Mouse (Mus musculus) heart, embryonic 10.5 days (tissue): ENCODE data around the gene Frs3. TPM values are rescaled to one million over a fixed set of nuclear protein-coding genes. Genes with fewer than 3 reads are reported as not detected.
A peak's percentile ranks its signal among the peaks of the same experiment; 100 is the strongest.

ENCODE experiments used
- DNase-seq: peaks from one replicate; pipeline ENCODE4 v3.0.0-alpha.2; 2017; ENCODE audit warnings: low spot score
- H3K27ac ChIP-seq: fragments of 300-500 bp; sonication (generic); 2 replicates; pipeline ENCODE4 v1.5.1; 2016; ENCODE audit warnings: mild to moderate bottlenecking
- H3K27me3 ChIP-seq: fragments of 300-500 bp; sonication (generic); 2 replicates; pipeline ENCODE4 v1.6.1; 2016; ENCODE audit warnings: mild to moderate bottlenecking; ENCODE audit not compliant: poor library complexity, insufficient read depth, severe bottlenecking
- H3K36me3 ChIP-seq: fragments of 300-500 bp; sonication (generic); 2 replicates; pipeline ENCODE4 v1.6.1; 2016; ENCODE audit warnings: mild to moderate bottlenecking, moderate library complexity
- H3K4me1 ChIP-seq: fragments of 300-500 bp; sonication (generic); 2 replicates; pipeline ENCODE4 v1.6.1; 2016; ENCODE audit warnings: mild to moderate bottlenecking
- H3K4me3 ChIP-seq: fragments of 300-500 bp; sonication (generic); 2 replicates; pipeline ENCODE4 v1.5.1; 2016; ENCODE audit warnings: mild to moderate bottlenecking, moderate library complexity
- H3K9me3 ChIP-seq: fragments of 300-500 bp; sonication (generic); 2 replicates; pipeline ENCODE4 v1.6.1; 2016; ENCODE audit warnings: mild to moderate bottlenecking, moderate library complexity
- WGBS: fragments of 180-500 bp; shearing (Covaris S2); methylation state at CpG from one replicate; pipeline ENCODE4 v1.1.7; 2016; 5-methylcytosine and 5-hydroxymethylcytosine counted together
- polyA plus RNA-seq: library from polyadenylated mRNA; unstranded; fragments of >200 nt; fragmentation: Nextera tagmentation; extraction: Ambion mirVana; gene quantifications from 2 replicates; pipeline ENCODE4 v1.2.1, GENCODE M21; 2016

The Frs3 gene
- polyA plus RNA-seq, 1 experiment from 2014 or later, result 5.2 TPM

DNA sequence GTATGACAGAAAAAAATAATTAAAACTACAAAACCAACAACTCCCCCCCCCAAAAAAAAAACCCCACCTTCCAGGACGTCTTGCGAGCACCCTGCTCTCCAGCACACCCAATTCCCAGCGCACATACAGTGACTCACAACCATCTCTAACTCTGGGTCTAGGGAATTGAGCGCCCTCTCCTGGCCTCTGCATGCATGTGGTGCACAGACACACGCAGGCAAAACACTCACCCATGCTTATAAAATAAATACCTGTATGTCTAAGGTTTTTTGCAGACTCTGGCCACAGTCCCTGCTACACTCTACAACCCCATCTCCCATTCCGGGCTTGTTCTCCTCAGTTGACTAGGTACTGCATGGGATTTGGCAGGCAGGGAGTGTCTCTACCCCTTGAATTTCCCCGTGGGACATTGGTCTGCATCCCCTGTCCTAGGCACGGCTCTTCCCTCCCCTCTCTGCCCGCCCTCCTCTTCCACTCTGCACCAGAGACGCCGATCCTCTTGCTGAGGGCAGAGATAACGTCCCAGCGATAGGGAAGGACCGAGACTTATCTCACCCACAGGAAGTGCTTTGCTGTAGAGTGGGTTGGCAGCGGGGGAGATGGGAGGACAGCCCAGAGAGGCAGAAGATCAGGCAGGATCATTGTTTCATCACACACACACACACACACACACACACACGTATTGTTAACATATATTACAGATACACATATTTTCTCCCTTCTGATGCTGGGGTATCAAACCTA is 54.3 kb downstream of the Frs3 start:
- H3K36me3 ChIP-seq, result peaks cover 7% of the 10 kb centered on the region; the same call in 1 of the 2 replicates
- WGBS, result 15% methylated on average over 16 of the region's 16 CpGs
- peaks cover 3% of the 10 kb centered on the region; the same call in 1 of the 2 replicates for H3K9me3 ChIP-seq
- peak overlapping the region; percentile 27 for H3K4me3 ChIP-seq
- DNase-seq, result no peak
- peaks cover 56% of the 10 kb centered on the region for H3K4me1 ChIP-seq
- H3K27ac ChIP-seq, result peak overlapping the region; percentile 37; the same call in 1 of the 2 replicates
- peaks cover 16% of the 10 kb centered on the region for H3K27me3 ChIP-seq

- Histone ChIP-seq H3K4me1 (peaks cover 56% of the 10 kb centered on the region), H3K27me3 (peaks cover 6% of the 10 kb centered on the region), H3K27ac (no peak overlapping the region), H3K36me3 (peaks cover 7% of the 10 kb centered on the region; the same call in 1 of the 2 replicates), H3K9me3 (peaks cover 3% of the 10 kb centered on the region; the same call in 1 of the 2 replicates), H3K4me3 (no peak overlapping the region)
- 88% methylated on average over 14 of the region's 14 CpGs for WGBS
- no peak for DNase-seq
These were observed 55.3 kb downstream of the Frs3 start for GRCm38 (mm10) chr17:47744086-47744485.

DNA sequence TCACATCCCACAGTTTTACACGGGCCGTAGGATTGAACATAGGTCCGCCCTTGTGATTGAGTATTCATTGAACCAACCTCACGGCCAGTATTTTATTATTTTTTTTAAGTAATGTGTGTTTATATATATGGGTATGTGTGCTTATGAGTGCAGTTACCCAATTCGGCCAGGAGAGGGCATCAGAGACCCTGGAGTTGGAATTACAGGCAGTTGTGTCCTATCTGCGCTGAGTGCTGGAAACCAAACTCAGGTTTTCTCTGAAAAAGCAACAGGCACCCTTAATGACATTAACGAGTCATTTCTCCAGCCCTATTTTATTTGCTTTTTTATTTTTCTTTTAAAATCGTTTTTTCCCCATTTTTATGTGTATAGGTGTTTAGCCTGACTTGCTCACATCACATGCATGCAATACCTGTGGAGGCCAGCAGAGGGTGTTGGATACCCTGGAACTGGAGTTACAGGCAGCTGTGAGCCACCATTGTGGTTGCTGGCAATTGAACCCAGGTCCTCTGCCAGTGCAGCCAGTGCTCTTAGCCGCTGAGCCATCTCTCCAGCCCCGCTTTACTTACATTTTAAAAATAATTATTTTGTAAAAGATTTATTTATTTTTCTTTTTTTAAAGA is 56.0 kb downstream of the Frs3 start:
- 83% methylated on average over 10 of the region's 10 CpGs for WGBS

DNA sequence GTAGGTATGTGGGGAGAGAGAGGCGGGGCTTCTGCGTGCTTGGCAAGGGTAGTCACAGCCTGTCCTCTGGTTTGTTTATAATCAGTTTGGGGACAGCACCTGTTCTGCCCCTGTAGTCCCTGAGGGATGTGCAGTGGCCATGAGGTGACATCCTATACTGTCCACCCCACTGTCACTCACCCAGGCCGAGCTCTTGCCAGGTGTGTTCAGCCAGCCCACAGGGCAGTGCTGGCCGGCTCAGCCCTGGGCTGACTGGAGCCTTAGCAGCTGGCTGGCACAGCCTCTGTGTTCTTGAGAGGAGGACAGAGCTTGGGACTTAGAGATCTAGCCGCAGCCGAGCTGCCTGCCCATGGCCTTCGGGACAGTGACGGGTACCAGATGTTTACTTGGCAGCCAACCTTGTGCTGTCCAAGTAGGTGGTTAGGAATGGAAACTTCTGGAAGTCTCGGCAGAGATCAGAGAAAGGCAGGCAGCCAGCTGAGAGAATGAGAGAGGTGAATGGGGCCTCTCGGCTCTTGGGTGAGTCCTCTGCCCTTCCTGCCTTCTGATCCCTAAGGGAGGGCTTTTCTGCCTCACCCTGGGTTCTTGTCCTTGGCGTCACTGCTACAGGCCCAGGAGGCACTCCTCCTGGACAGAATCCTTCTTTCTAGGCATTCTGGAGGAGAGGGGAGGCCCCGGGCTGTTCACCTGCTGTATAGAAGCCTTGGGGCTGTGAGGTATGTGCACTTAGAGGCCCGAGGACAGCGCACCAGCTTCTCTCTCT is 60.1 kb downstream of the Frs3 start:
- Histone ChIP-seq H3K27ac (peak overlapping the region; percentile 79), H3K9me3 (peaks cover 3% of the 10 kb centered on the region; the same call in 1 of the 2 replicates), H3K4me1 (peaks cover 41% of the 10 kb centered on the region), H3K27me3 (no peaks in the 10 kb centered on the region), H3K4me3 (no peak overlapping the region), H3K36me3 (peaks cover 16% of the 10 kb centered on the region; the same call in 1 of the 2 replicates)
- no peak for DNase-seq
- WGBS, result 49% methylated on average over 14 of the region's 14 CpGs

More for the DNA sequence above, 56.0 kb downstream of the Frs3 start:
- H3K9me3 ChIP-seq, result peaks cover 3% of the 10 kb centered on the region; the same call in 1 of the 2 replicates
- DNase-seq, result no peak
- H3K36me3 ChIP-seq, result peaks cover 7% of the 10 kb centered on the region; the same call in 1 of the 2 replicates
- peaks cover 54% of the 10 kb centered on the region for H3K4me1 ChIP-seq
- no peaks in the 10 kb centered on the region for H3K27me3 ChIP-seq
- H3K27ac ChIP-seq, result no peak overlapping the region
- H3K4me3 ChIP-seq, result no peak overlapping the region

DNA sequence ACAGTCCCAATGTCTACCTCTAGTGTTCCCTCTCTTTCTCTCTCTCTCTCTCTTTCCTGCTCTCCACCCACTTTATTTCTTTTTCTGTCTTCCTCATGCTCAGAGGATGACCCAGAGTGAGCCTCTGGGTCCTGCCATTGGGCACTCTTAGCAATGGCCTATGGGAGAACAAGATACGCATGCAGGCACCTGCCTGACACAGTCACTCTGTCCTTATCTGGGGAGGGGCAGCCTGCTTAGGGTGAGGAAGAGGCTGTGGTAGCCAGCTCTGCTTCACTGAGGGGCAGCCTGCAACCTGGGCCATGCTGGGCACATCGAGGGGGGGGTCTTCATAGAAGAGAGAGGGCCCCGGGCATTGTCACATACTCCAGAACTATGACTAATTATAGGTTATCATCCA is 60.8 kb downstream of the Frs3 start:
- WGBS, result 79% methylated on average over 3 of the region's 3 CpGs
- no peak for DNase-seq
- H3K4me3 ChIP-seq, result no peak overlapping the region
- 0 out of 2 replicates have a peak overlapping the region, but pooled peaks have one; percentile 54 for H3K27ac ChIP-seq
- H3K36me3 ChIP-seq, result peaks cover 13% of the 10 kb centered on the region; the same call in 1 of the 2 replicates
- peaks cover 2% of the 10 kb centered on the region; the same call in 1 of the 2 replicates for H3K9me3 ChIP-seq
- H3K27me3 ChIP-seq, result no peaks in the 10 kb centered on the region
- peaks cover 43% of the 10 kb centered on the region for H3K4me1 ChIP-seq

- Histone ChIP-seq H3K4me1 (peaks cover 43% of the 10 kb centered on the region), H3K4me3 (no peak overlapping the region), H3K9me3 (no peaks in the 10 kb centered on the region), H3K36me3 (peaks cover 9% of the 10 kb centered on the region; the same call in 1 of the 2 replicates), H3K27ac (no peak overlapping the region), H3K27me3 (no peaks in the 10 kb centered on the region)
- DNase-seq, result no peak
- 69% methylated on average over 6 of the region's 6 CpGs for WGBS
These were observed 61.3 kb downstream of the Frs3 start for GRCm38 (mm10) chr17:47750101-47750500.

DNA sequence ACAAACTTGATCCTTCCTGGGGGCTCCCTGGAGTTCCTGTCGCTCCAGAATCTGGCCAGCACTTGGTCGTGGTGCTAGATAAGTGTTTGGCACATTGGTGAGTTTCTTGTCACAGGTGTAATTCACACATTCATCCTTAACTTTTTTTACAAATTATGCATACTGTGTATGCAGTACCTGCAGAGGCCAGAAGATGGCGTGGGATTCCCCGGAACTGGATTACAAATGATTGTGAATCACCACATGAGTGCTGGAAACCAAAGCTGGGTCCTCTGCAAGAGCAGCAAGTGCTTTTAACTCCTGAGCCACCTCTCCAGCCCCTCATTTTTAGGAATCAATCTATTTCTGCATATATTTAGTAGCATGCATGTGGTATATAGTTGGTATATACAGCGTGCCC is 63.0 kb downstream of the Frs3 start:
- Histone ChIP-seq H3K27me3 (no peaks in the 10 kb centered on the region), H3K27ac (0 out of 2 replicates have a peak overlapping the region, but pooled peaks have one; percentile 29), H3K36me3 (peaks cover 9% of the 10 kb centered on the region; the same call in 1 of the 2 replicates), H3K4me1 (peaks cover 54% of the 10 kb centered on the region), H3K4me3 (no peak overlapping the region), H3K9me3 (no peaks in the 10 kb centered on the region)
- 72% methylated on average over 5 of the region's 5 CpGs for WGBS
- no peak for DNase-seq

GRCm38 (mm10) chr17:47753130-47753775 is 64.4 kb downstream of the Frs3 start:
- H3K27ac ChIP-seq, result peak overlapping the region; percentile 84
- peaks cover 9% of the 10 kb centered on the region; the same call in 1 of the 2 replicates for H3K36me3 ChIP-seq
- 0 out of 2 replicates have a peak overlapping the region, but pooled peaks have one; percentile 24 for H3K4me3 ChIP-seq
- H3K4me1 ChIP-seq, result peaks cover 57% of the 10 kb centered on the region
- no peak for DNase-seq
- H3K27me3 ChIP-seq, result no peaks in the 10 kb centered on the region
- WGBS, result 27% methylated on average over 8 of the region's 8 CpGs
- no peaks in the 10 kb centered on the region for H3K9me3 ChIP-seq

Other genes starting within 250 kb of the Frs3 start
- 23.0 and 28.5 TPM in 2 replicates for gene Taf8, start 186.7 kb upstream of the Frs3 start, polyA plus RNA-seq
- 552 and 644 TPM in 2 replicates for gene Ccnd3, start 184.0 kb upstream of the Frs3 start, polyA plus RNA-seq
- 37.0 and 43.0 TPM in 2 replicates for gene Bysl, start 77.5 kb upstream of the Frs3 start, polyA plus RNA-seq
- 36.5 and 42.8 TPM in 2 replicates for gene Med20, start 77.4 kb upstream of the Frs3 start, polyA plus RNA-seq
- gene Gm20517, start 77.4 kb upstream of the Frs3 start, polyA plus RNA-seq, result 1.6 and 2.1 TPM in 2 replicates
- gene Usp49, start 58.3 kb upstream of the Frs3 start, polyA plus RNA-seq, result 3.2 and 4.5 TPM in 2 replicates
- 320 and 356 TPM in 2 replicates for gene Tomm6, start 644 bp upstream of the Frs3 start, polyA plus RNA-seq
- 0.14 and 0.16 TPM in 2 replicates for gene Gm21981, start 5.4 kb downstream of the Frs3 start, polyA plus RNA-seq
- gene Prickle4, start 5.7 kb downstream of the Frs3 start, polyA plus RNA-seq, result 0.79 TPM in 1 of 2 replicates, not detected in the other
- gene Pgc, start 37.8 kb downstream of the Frs3 start, polyA plus RNA-seq, result 0.49 and 0.67 TPM in 2 replicates
- gene Tfeb, start 48.0 kb downstream of the Frs3 start, polyA plus RNA-seq, result 15.3 and 19.3 TPM in 2 replicates
- 15.3 and 17.7 TPM in 2 replicates for gene Mdfi, start 145.7 kb downstream of the Frs3 start, polyA plus RNA-seq
- gene Foxp4, start 235.6 kb downstream of the Frs3 start, polyA plus RNA-seq, result 12.4 and 27.3 TPM in 2 replicates